Mouse (Mus musculus): ENCODE data around the gene Srpk1.

The Srpk1 gene

DNA sequence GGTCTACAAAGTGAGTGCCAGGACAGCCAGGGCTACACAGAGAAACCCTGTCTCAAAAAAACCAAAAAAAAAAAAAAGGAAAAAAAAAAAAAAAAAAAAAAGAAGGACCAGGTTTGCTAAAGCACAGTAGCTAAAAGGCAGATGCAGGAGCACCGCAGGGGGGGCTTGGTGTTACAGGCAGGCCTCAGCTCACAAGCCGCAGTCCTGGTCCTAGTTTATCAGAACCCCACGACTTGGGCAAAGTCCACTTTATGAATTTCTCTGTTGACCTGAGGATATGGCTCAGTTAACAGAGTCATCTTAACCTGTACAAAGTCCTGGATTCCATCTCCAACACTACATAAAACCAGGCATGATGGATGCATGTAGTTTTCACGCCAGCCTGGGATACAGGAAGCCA is 7.2 kb downstream of the Srpk1 start:
- DNase-seq (ENCODE audit: low spot score in 2 of 2): no peak

GRCm38 (mm10) chr17:28613096-28613495 is 9.4 kb downstream of the Srpk1 start:
- no peak for DNase-seq (ENCODE audit: low spot score in 2 of 2)

GRCm38 (mm10) chr17:28612603-28613002 is 9.9 kb downstream of the Srpk1 start:
- no peak for DNase-seq (ENCODE audit: low spot score in 2 of 2)

- DNase-seq (ENCODE audit: low spot score in 2 of 2): no peak
These were observed 13.0 kb downstream of the Srpk1 start for GRCm38 (mm10) chr17:28609543-28609942.

- DNase-seq (ENCODE audit: low spot score in 2 of 2): no peak
These were observed 20.8 kb downstream of the Srpk1 start for GRCm38 (mm10) chr17:28601557-28602250.

DNA sequence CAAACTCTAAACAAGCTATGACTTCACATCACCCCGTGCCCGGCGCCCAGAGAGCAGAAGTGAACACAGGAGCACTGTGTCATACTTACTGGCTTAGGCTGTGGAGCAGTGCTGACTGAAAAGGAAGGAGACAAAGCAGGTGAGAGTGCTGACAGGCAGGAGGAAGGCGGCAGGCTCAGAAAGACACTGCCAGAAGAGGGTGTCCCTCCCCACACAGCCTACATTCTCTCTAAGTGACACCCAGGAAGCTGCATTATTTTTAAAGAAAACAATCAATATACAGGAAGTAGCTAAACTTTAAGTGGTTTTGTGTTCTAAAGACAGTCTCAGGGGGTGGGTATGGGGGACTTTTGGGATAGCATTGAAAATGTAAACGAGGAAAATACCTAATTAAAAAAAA is 21.7 kb downstream of the Srpk1 start:
- no peak for DNase-seq (ENCODE audit: low spot score in 2 of 2)

GRCm38 (mm10) chr17:28593965-28594364 is 28.5 kb downstream of the Srpk1 start:
- no peak for DNase-seq (ENCODE audit: low spot score in 2 of 2)

GRCm38 (mm10) chr17:28592998-28593397 is 29.5 kb downstream of the Srpk1 start:
- DNase-seq (ENCODE audit: low spot score in 2 of 2): peak; percentile 54 to 60

GRCm38 (mm10) chr17:28591476-28591875 is 31.0 kb downstream of the Srpk1 start:
- no peak for DNase-seq (ENCODE audit: low spot score in 2 of 2)

DNA sequence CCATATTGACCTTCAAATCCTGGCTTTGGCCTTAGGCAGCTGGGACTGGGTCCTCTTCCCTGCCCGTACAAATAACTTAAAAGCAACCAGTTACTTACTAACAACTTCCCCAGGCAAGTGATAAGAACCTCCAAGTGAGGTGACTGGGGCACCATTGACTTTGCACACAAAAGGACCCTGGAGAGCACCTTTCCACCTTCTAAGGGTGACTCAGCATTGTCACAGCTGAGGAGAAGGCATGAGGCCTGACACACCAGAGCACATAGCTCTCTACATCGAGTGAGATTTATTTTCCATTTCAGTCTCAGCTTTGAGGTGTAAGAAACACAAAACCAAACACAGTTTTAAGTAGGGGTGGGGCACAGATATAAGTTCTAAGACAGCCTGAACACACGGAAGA is 31.9 kb downstream of the Srpk1 start:
- DNase-seq (ENCODE audit: low spot score in 2 of 2): no peak

GRCm38 (mm10) chr17:28588591-28588990 is 33.9 kb downstream of the Srpk1 start:
- DNase-seq (ENCODE audit: low spot score in 2 of 2): no peak

GRCm38 (mm10) chr17:28586509-28586908 is 36.0 kb downstream of the Srpk1 start:
- no peak for DNase-seq (ENCODE audit: low spot score in 2 of 2)

- DNase-seq (ENCODE audit: low spot score in 2 of 2): no peak
These were observed 41.5 kb downstream of the Srpk1 start for GRCm38 (mm10) chr17:28581056-28581455.

- DNase-seq (ENCODE audit: low spot score in 2 of 2): no peak
These were observed 42.1 kb downstream of the Srpk1 start for GRCm38 (mm10) chr17:28580396-28580795.

DNA sequence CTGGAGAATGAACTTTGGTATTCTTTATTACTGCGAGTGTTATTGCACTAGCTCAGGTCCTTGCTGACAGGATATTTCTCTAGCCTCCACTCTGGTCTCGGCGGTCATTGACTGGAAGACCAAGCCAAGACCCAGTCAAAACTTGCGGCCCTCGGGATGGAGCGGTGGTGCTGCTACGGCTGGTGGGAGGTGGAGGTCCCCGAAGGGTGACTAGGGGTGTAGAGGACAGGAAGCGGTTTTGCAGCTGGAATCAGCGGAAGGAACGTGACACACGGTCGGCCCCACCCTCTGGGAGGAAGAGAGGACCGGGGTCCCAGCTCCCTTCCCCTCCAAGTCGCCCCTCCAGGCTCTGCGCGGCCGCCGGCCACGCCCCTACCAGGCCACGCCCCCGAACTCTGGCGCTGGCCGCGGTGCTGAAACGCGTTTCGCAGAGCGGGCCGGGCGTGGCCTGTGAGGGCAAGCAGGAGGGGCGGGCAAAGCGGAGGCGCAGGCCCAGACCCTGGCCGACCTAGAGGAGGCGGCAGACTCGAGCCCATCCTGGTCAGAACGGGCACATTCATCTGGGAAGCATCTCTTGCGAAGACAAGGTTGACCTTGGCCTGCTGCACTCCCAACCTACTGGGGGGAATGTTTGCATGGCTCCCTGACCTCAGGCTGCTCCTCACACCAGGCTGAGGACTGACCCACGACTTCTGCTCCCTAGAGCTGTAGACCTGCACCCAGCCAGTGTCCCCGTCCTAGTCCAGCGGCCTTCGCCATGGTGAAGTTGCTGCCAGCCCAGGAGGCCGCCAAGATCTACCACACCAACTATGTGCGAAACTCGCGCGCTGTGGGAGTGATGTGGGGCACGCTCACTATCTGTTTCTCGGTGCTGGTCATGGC is 47.0 kb downstream of the Srpk1 start, which contains the start of gene Lhfpl5:
Gene Lhfpl5, plus strand, starts transcription at position 398 of the 882 bp plus-strand sequence.
- DNase-seq (ENCODE audit: low spot score in 2 of 2): no peak

DNA sequence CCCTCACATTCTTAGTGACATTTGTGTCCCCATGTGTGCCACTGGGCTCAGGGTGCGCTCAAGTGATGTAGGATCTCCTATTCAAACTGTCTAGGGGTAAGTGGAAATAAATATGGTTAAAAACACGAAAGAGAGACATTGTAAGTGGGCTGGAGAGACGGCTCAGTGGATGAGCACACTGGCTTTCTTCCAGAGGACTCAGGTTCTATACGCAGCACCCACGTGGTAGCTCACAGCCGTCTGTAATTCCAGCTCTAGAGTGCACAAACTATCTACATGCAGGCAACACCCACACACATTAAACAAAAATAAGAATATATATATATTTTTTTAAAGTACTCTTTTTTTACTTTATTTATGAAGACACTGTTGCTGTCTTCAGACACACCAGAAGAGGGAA is 49.6 kb downstream of the Srpk1 start:
- DNase-seq (ENCODE audit: low spot score in 2 of 2): peak in 1 of 2 experiments; percentile 50

DNA sequence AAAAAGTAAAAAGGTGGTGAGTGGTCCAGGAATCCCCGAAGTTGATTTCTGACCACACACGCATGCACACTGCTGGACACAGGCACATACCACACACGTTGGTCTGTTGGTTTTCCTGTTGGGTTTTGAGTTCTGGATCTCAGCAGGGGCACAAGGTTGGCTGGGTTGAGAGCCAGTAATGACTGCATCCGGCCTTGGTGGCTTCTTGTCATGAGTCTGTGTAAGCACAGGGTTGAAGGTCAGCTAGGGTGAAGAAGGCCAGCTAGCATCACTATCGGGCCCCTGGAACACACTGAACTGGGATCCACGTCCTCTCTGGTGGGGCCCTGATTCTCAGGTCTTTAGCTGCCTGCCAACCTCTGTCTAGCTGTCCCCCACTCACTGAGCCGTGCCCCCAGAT is 50.0 kb downstream of the Srpk1 start:
- no peak for DNase-seq (ENCODE audit: low spot score in 2 of 2)

DNA sequence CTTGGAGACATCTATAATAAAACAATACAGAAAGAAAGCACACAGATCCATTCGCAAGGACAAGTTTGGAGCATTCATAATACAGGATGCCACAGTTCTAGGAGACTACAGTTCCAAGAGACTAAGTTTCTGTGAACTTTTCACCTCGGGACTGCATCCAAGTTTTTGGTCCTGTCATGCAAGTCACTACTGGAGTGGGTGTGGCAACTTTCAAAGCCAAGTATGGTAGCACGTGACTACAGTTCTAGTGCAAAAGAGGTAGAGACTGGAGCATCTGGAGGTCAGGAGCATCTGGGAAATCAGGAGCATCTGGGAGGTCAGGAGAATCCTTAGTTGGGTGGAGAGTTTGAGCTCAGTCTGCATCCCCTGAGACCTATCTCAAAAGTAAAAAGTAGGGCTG is 50.6 kb downstream of the Srpk1 start:
- no peak for DNase-seq (ENCODE audit: low spot score in 2 of 2)

GRCm38 (mm10) chr17:28567541-28567940 is 55.0 kb downstream of the Srpk1 start:
- DNase-seq (ENCODE audit: low spot score in 2 of 2): no peak

GRCm38 (mm10) chr17:28565181-28565580 is 57.3 kb downstream of the Srpk1 start:
- no peak for DNase-seq (ENCODE audit: low spot score in 2 of 2)

GRCm38 (mm10) chr17:28561613-28562012 is 60.9 kb downstream of the Srpk1 start:
- DNase-seq (ENCODE audit: low spot score in 2 of 2): no peak

- DNase-seq (ENCODE audit: low spot score in 2 of 2): no peak
These were observed 61.9 kb downstream of the Srpk1 start, which contains the start of gene Clps for GRCm38 (mm10) chr17:28560598-28560997. Gene Clps, minus strand, starts transcription at chr17:28560766.

- DNase-seq (ENCODE audit: low spot score in 2 of 2): no peak
These were observed 64.7 kb downstream of the Srpk1 start for GRCm38 (mm10) chr17:28557772-28558171.

Data from right cerebral cortex, postnatal 36 days (tissue).